ENCODE assay signal across 8 mouse cellular contexts in the genomic region with DNA sequence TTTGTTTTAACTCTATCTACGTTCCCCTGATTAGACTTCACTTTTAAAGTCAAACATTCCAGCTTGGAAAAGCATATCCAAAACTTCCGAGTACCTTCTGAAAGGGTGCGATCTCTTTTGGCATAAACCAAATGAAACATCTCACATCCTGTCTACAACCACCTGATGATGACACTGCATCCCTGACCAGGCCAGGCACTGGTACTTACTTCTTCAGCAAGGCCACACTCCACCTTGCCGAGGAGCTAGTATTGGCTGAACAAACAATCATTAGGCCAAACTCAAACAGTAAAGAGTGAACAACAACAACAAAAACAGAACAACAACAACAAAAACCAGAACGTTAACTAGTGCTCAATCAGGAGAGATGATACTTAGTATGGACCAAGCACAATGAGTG. TPM values are rescaled to one million over a fixed set of nuclear protein-coding genes. Genes with fewer than 3 reads are reported as not detected.
DNase-seq lines count a peak whose midpoint lies in the region; ATAC-seq and TF ChIP-seq lines count a peak whose summit lies in the region.

No protein-coding gene starts in this region.

- H3K36me3 ChIP-seq in kidney, postnatal 0 days (ENCODE audit: insufficient read depth, low read length) = peaks cover 7% of the 10 kb centered on the region
- H3K36me3 ChIP-seq in embryonic facial prominence, embryonic 14.5 days (ENCODE audit: control insufficient read depth, insufficient read depth, low read length) = peaks cover 20% of the 10 kb centered on the region
- peaks cover 6% of the 10 kb centered on the region; the same call in 1 of the 2 replicates for H3K36me3 ChIP-seq in intestine, embryonic 16.5 days (ENCODE audit: control insufficient read depth, insufficient read depth, low read length)
- peaks cover 6% of the 10 kb centered on the region; the same call in 1 of the 2 replicates for H3K36me3 ChIP-seq in midbrain, postnatal 0 days (ENCODE audit: insufficient read depth, low read length)

- 0 out of 2 replicates have a peak overlapping the region, but pooled peaks have one; percentile 92 for H3K27ac ChIP-seq in kidney, postnatal 0 days
- H3K27ac ChIP-seq in embryonic facial prominence, embryonic 14.5 days (replicated peaks; ENCODE audit: low read depth, low read length) = no peak overlapping the region
- no peak overlapping the region for H3K27ac ChIP-seq in intestine, embryonic 16.5 days (ENCODE audit: low read length)
- no peak overlapping the region for H3K27ac ChIP-seq in midbrain, postnatal 0 days (ENCODE audit: low read depth, low read length)

- intact Hi-C loops in left cerebral cortex, postnatal 14 days (cut with DNase I) = no loop called here

- H3K27me3 ChIP-seq in kidney, postnatal 0 days (ENCODE audit: insufficient read depth, low read length) = no peaks in the 10 kb centered on the region
- no peaks in the 10 kb centered on the region for H3K27me3 ChIP-seq in embryonic facial prominence, embryonic 14.5 days (replicated peaks; ENCODE audit: control insufficient read depth, insufficient read depth, low read length)
- H3K27me3 ChIP-seq in intestine, embryonic 16.5 days (replicated peaks; ENCODE audit: control insufficient read depth, insufficient read depth, low read length) = no peaks in the 10 kb centered on the region
- H3K27me3 ChIP-seq in midbrain, postnatal 0 days (ENCODE audit: insufficient read depth, low read length) = no peaks in the 10 kb centered on the region

- H3K4me3 ChIP-seq in kidney, postnatal 0 days (replicated peaks; ENCODE audit: low read depth, low read length) = peak overlapping the region; percentile 59; the same call in 1 of the 2 replicates
- peak overlapping the region; percentile 90 for H3K4me3 ChIP-seq in embryonic facial prominence, embryonic 14.5 days (ENCODE audit: low read depth, low read length)
- peak overlapping the region; percentile 94 for H3K4me3 ChIP-seq in intestine, embryonic 16.5 days (ENCODE audit: low read length)
- no peak overlapping the region for H3K4me3 ChIP-seq in midbrain, postnatal 0 days (ENCODE audit: low read depth, low read length)

- H3K9ac ChIP-seq in kidney, postnatal 0 days (ENCODE audit: low read depth, low read length) = 0 out of 2 replicates have a peak overlapping the region, but pooled peaks have one; percentile 74
- peak overlapping the region; percentile 94 for H3K9ac ChIP-seq in embryonic facial prominence, embryonic 14.5 days (ENCODE audit: low read depth, low read length)
- peak overlapping the region; percentile 95 for H3K9ac ChIP-seq in intestine, embryonic 16.5 days (ENCODE audit: low read depth, low read length)
- no peak overlapping the region for H3K9ac ChIP-seq in midbrain, postnatal 0 days (replicated peaks; ENCODE audit: low read length, poor library complexity, severe bottlenecking)

- WGBS in kidney, postnatal 0 days = 38% methylated on average over 5 of the region's 5 CpGs
- WGBS in embryonic facial prominence, embryonic 14.5 days = 52% methylated on average over 5 of the region's 5 CpGs
- WGBS in intestine, embryonic 16.5 days = 42% methylated on average over 5 of the region's 5 CpGs
- 73% methylated on average over 5 of the region's 5 CpGs for WGBS in midbrain, postnatal 0 days

- H3K4me2 ChIP-seq in kidney, postnatal 0 days (ENCODE audit: low read length) = peak overlapping the region; percentile 73
- H3K4me2 ChIP-seq in embryonic facial prominence, embryonic 14.5 days (ENCODE audit: low read depth, low read length) = peak overlapping the region; percentile 90
- peak overlapping the region; percentile 84 for H3K4me2 ChIP-seq in intestine, embryonic 16.5 days (ENCODE audit: low read depth, low read length)
- peak overlapping the region; percentile 71 for H3K4me2 ChIP-seq in midbrain, postnatal 0 days (ENCODE audit: low read depth, low read length, poor library complexity, severe bottlenecking)

- DNase-seq in kidney, postnatal 0 days (ENCODE audit: low spot score) = no peak
- DNase-seq in kidney, adult 8-10 months = no peak
- no peak for DNase-seq in embryonic facial prominence, embryonic 14.5 days (ENCODE audit: low spot score)
- DNase-seq in midbrain, postnatal 0 days (ENCODE audit: low spot score) = no peak
- no peak for DNase-seq in left cerebral cortex, postnatal 14 days (ENCODE audit: low spot score in 2 of 2)
- DNase-seq in urinary bladder, postnatal 14 days (ENCODE audit: low spot score) = no peak
- no peak for DNase-seq in layer of hippocampus, adult 18-20 months (ENCODE audit: low spot score in 2 of 2)

- ATAC-seq in kidney, postnatal 0 days (replicated peaks; ENCODE audit: low FRiP score, low read depth) = no peak
- no peak for ATAC-seq in embryonic facial prominence, embryonic 14.5 days (ENCODE audit: low read depth)
- ATAC-seq in intestine, embryonic 16.5 days = no peak
- ATAC-seq in midbrain, postnatal 0 days (ENCODE audit: low FRiP score) = no peak

- H3K4me1 ChIP-seq in kidney, postnatal 0 days (replicated peaks; ENCODE audit: insufficient read depth, low read length) = peaks cover 5% of the 10 kb centered on the region
- H3K4me1 ChIP-seq in embryonic facial prominence, embryonic 14.5 days (ENCODE audit: control insufficient read depth, insufficient read depth, low read length) = peaks cover 19% of the 10 kb centered on the region
- peaks cover 23% of the 10 kb centered on the region for H3K4me1 ChIP-seq in intestine, embryonic 16.5 days (ENCODE audit: control insufficient read depth, insufficient read depth, low read length)
- peaks cover 7% of the 10 kb centered on the region; the same call in 1 of the 2 replicates for H3K4me1 ChIP-seq in midbrain, postnatal 0 days (ENCODE audit: insufficient read depth, low read length)

- TF ChIP-seq CTCF in kidney, postnatal 0 days (IDR thresholded peaks at IDR 0.05; ENCODE audit: low read depth) = no peak
- no peak for TF ChIP-seq CTCF in midbrain, postnatal 0 days (IDR thresholded peaks at IDR 0.05)

- no peaks in the 10 kb centered on the region for H3K9me3 ChIP-seq in kidney, postnatal 0 days (replicated peaks; ENCODE audit: low read length)
- no peaks in the 10 kb centered on the region for H3K9me3 ChIP-seq in embryonic facial prominence, embryonic 14.5 days (ENCODE audit: control insufficient read depth, low read length)
- H3K9me3 ChIP-seq in intestine, embryonic 16.5 days (ENCODE audit: control insufficient read depth, low read length) = no peaks in the 10 kb centered on the region
- H3K9me3 ChIP-seq in midbrain, postnatal 0 days (ENCODE audit: low read length) = no peaks in the 10 kb centered on the region

RNA-seq across cellular contexts. Expression of a gene that starts 1.9 kb away (rescaled TPM):
- 209 and 245 TPM in 2 replicates for polyA plus RNA-seq in kidney, postnatal 0 days (2015; fragmentation: Nextera tagmentation; extraction: Ambion mirVana)
- polyA plus RNA-seq in embryonic facial prominence, embryonic 14.5 days (2014; fragmentation: Nextera tagmentation; extraction: Ambion mirVana) = 262 and 270 TPM in 2 replicates
- polyA plus RNA-seq in intestine, embryonic 16.5 days (2015; fragmentation: Nextera tagmentation; extraction: Ambion mirVana) = 332 and 340 TPM in 2 replicates
- 92.7 and 94.7 TPM in 2 replicates for total RNA-seq in midbrain, postnatal 0 days (2014; rRNA removed)
- 72.6 and 81.6 TPM in 2 replicates for polyA plus RNA-seq in midbrain, postnatal 0 days (2015; fragmentation: Nextera tagmentation; extraction: Ambion mirVana)
- total RNA-seq in left cerebral cortex, postnatal 14 days (2021) = 10 to 100 TPM; 51.5 to 54.3 TPM
- 10 to 100 TPM; 73.1 to 74.2 TPM for total RNA-seq in layer of hippocampus, adult 18-20 months (2021)

RNA-seq across cellular contexts. Expression of a gene that starts 19.3 kb away (rescaled TPM):
- polyA plus RNA-seq in kidney, postnatal 0 days (2015; fragmentation: Nextera tagmentation; extraction: Ambion mirVana) = 1.9 and 2.1 TPM in 2 replicates
- 1.9 and 2.4 TPM in 2 replicates for polyA plus RNA-seq in embryonic facial prominence, embryonic 14.5 days (2014; fragmentation: Nextera tagmentation; extraction: Ambion mirVana)
- 2.0 and 2.4 TPM in 2 replicates for polyA plus RNA-seq in intestine, embryonic 16.5 days (2015; fragmentation: Nextera tagmentation; extraction: Ambion mirVana)
- 16.8 and 18.1 TPM in 2 replicates for total RNA-seq in midbrain, postnatal 0 days (2014; rRNA removed)
- polyA plus RNA-seq in midbrain, postnatal 0 days (2015; fragmentation: Nextera tagmentation; extraction: Ambion mirVana) = 6.5 and 7.7 TPM in 2 replicates
- 1 to 10 TPM; 3.9 to 4.2 TPM for total RNA-seq in left cerebral cortex, postnatal 14 days (2021)
- 1 to 10 TPM; 4.9 to 5.0 TPM for total RNA-seq in layer of hippocampus, adult 18-20 months (2021)

RNA-seq across cellular contexts. Expression of a gene that starts 24.1 kb away (rescaled TPM):
- 6.7 TPM in 2 replicates for polyA plus RNA-seq in kidney, postnatal 0 days (2015; fragmentation: Nextera tagmentation; extraction: Ambion mirVana)
- 8.0 and 8.1 TPM in 2 replicates for polyA plus RNA-seq in embryonic facial prominence, embryonic 14.5 days (2014; fragmentation: Nextera tagmentation; extraction: Ambion mirVana)
- 5.8 and 6.6 TPM in 2 replicates for polyA plus RNA-seq in intestine, embryonic 16.5 days (2015; fragmentation: Nextera tagmentation; extraction: Ambion mirVana)
- total RNA-seq in midbrain, postnatal 0 days (2014; rRNA removed) = 30.6 and 32.1 TPM in 2 replicates
- 11.9 and 14.3 TPM in 2 replicates for polyA plus RNA-seq in midbrain, postnatal 0 days (2015; fragmentation: Nextera tagmentation; extraction: Ambion mirVana)
- 10 to 100 TPM; 18.4 to 20.6 TPM for total RNA-seq in left cerebral cortex, postnatal 14 days (2021)
- total RNA-seq in layer of hippocampus, adult 18-20 months (2021) = 10 to 100 TPM; 20.1 to 23.8 TPM
